ENCODE assay signal across 11 mouse cellular contexts in genomic region chr16:49982180-49982579, GRCm38 (mm10).
A peak's percentile ranks its signal among the peaks of the same experiment; 100 is the strongest.
DNase-seq lines count a peak whose midpoint lies in the region; ATAC-seq and TF ChIP-seq lines count a peak whose summit lies in the region.
"Had no signal": no experiment of that assay in that cellular context is flagged by ENCODE, and none has a peak within 500 bp of the region (broad histone marks: within the 10 kb centered on the region; RNA-seq: fewer than 3 reads in every experiment).

No protein-coding gene starts in this region.

- H3K4me3 ChIP-seq in forebrain, embryonic 13.5 days: no peak overlapping the region
- no peak overlapping the region for H3K4me3 ChIP-seq in forebrain, embryonic 10.5 days
- H3K4me3 ChIP-seq in midbrain, postnatal 0 days (ENCODE audit: low read depth, low read length): no peak overlapping the region
- H3K4me3 ChIP-seq: limb, embryonic 12.5 days; myocyte had no signal

- DNase-seq in forebrain, embryonic 10.5 days (ENCODE audit: extremely low spot score, low spot score): no peak
- peak; percentile 60 for DNase-seq in 3T3-L1 (ENCODE audit: low read depth, low spot score)
- peak; percentile 26 for DNase-seq in adrenal gland, postnatal 25 days
- no peak for DNase-seq in kidney, adult 11 months
- DNase-seq in right cerebral cortex, postnatal 14 days: no peak
- no peak for DNase-seq in midbrain, postnatal 0 days (ENCODE audit: low spot score)

- H3K36me3 ChIP-seq in forebrain, embryonic 13.5 days (ENCODE audit: poor library complexity, severe bottlenecking): no peaks in the 10 kb centered on the region
- H3K36me3 ChIP-seq in forebrain, embryonic 10.5 days (replicated peaks): no peaks in the 10 kb centered on the region
- no peaks in the 10 kb centered on the region for H3K36me3 ChIP-seq in midbrain, postnatal 0 days (ENCODE audit: insufficient read depth, low read length)
- H3K36me3 ChIP-seq: limb, embryonic 12.5 days had no signal

- no peak overlapping the region for H3K4me2 ChIP-seq in forebrain, embryonic 13.5 days
- H3K4me2 ChIP-seq in midbrain, postnatal 0 days (ENCODE audit: low read depth, low read length, poor library complexity, severe bottlenecking): no peak overlapping the region
- H3K4me2 ChIP-seq: limb, embryonic 12.5 days had no signal

- TF ChIP-seq CTCF in midbrain, postnatal 0 days (IDR thresholded peaks at IDR 0.05): no peak

- no peak overlapping the region for H3K27ac ChIP-seq in forebrain, embryonic 13.5 days
- no peak overlapping the region for H3K27ac ChIP-seq in forebrain, embryonic 10.5 days
- H3K27ac ChIP-seq in midbrain, postnatal 0 days (ENCODE audit: low read depth, low read length): no peak overlapping the region
- H3K27ac ChIP-seq: limb, embryonic 12.5 days had no signal

- peaks cover 16% of the 10 kb centered on the region for H3K4me1 ChIP-seq in forebrain, embryonic 13.5 days
- H3K4me1 ChIP-seq in forebrain, embryonic 10.5 days: peaks cover 10% of the 10 kb centered on the region
- H3K4me1 ChIP-seq in midbrain, postnatal 0 days (ENCODE audit: insufficient read depth, low read length): no peaks in the 10 kb centered on the region
- H3K4me1 ChIP-seq: limb, embryonic 12.5 days had no signal

- no peak overlapping the region for H3K9ac ChIP-seq in forebrain, embryonic 13.5 days
- H3K9ac ChIP-seq in midbrain, postnatal 0 days (replicated peaks; ENCODE audit: low read length, poor library complexity, severe bottlenecking): no peak overlapping the region
- H3K9ac ChIP-seq: limb, embryonic 12.5 days had no signal

- 47% methylated on average over 4 of the region's 4 CpGs for WGBS in forebrain, embryonic 13.5 days
- WGBS in forebrain, embryonic 10.5 days: 81% methylated on average over 4 of the region's 4 CpGs
- WGBS in midbrain, postnatal 0 days: 72% methylated on average over 4 of the region's 4 CpGs

- H3K27me3 ChIP-seq in forebrain, embryonic 13.5 days: no peaks in the 10 kb centered on the region
- H3K27me3 ChIP-seq in forebrain, embryonic 10.5 days (ENCODE audit: poor library complexity, severe bottlenecking): no peaks in the 10 kb centered on the region
- no peaks in the 10 kb centered on the region for H3K27me3 ChIP-seq in midbrain, postnatal 0 days (ENCODE audit: insufficient read depth, low read length)
- H3K27me3 ChIP-seq: limb, embryonic 12.5 days had no signal

- ATAC-seq in forebrain, embryonic 13.5 days: peak; percentile 61
- peak; percentile 68 to 76 for ATAC-seq in hematopoietic stem cell, adult 5-6 weeks (replicated peaks in 1 of 2; ENCODE audit: insufficient read depth in 1 of 2, low FRiP score in 2 of 2, low TSS enrichment in 1 of 2, low read depth in 1 of 2, poor library complexity in 2 of 2, severe bottlenecking in 2 of 2)
- no peak for ATAC-seq in midbrain, postnatal 0 days (ENCODE audit: low FRiP score)
- ATAC-seq: intestine, embryonic 16.5 days had no signal

- no peaks in the 10 kb centered on the region for H3K9me3 ChIP-seq in forebrain, embryonic 13.5 days (replicated peaks)
- H3K9me3 ChIP-seq in forebrain, embryonic 10.5 days: no peaks in the 10 kb centered on the region
- H3K9me3 ChIP-seq in midbrain, postnatal 0 days (ENCODE audit: low read length): no peaks in the 10 kb centered on the region
- H3K9me3 ChIP-seq: limb, embryonic 12.5 days had no signal

Comparison
In these comparisons a context has a peak if more than half of its experiments do, and no peak if none do; other contexts are left out.
1. DNase-seq: peak in 3T3-L1 (single experiment) and adrenal gland, postnatal 25 days (single experiment); none in forebrain, embryonic 10.5 days (single experiment), kidney, adult 11 months (single experiment), right cerebral cortex, postnatal 14 days (single experiment) and midbrain, postnatal 0 days (single experiment).